Mouse (Mus musculus) liver, adult 2 months (tissue): ENCODE measurements around the gene Cdh13.

Source experiments
- CTCF ChIP-seq: fragments of 200-500 bp; IDR thresholded peaks from 2 replicates; pipeline ENCODE4 v1.5.1; 2011; ENCODE audit warnings: low read depth, low read length, control low read depth
- POLR2A ChIP-seq: fragments of 200-500 bp; IDR thresholded peaks from 2 replicates; pipeline ENCODE4 v1.6.1; 2011; ENCODE audit warnings: low read length, control low read depth; ENCODE audit not compliant: insufficient read depth; ENCODE audit errors: extremely low read depth

- TF ChIP-seq POLR2A: no peak
- TF ChIP-seq CTCF: no peak
These were observed 513.6 kb downstream of the Cdh13 start for GRCm38 (mm10) chr8:118797127-118797526.
